Mouse (Mus musculus) retina, adult 2 months (tissue): Measurements from ENCODE around the gene Pex5.
"Not testable (repeated sequence)": the region's sequence is repeated elsewhere in the genome, so short reads cannot be mapped to it uniquely, and the experiment has no call there.

Experiments used
- DNase-seq: peaks from one replicate; pipeline ENCODE4 v3.0.0-alpha.2; 2012; ENCODE audit warnings: low read depth, low spot score

Gene Pex5

DNA sequence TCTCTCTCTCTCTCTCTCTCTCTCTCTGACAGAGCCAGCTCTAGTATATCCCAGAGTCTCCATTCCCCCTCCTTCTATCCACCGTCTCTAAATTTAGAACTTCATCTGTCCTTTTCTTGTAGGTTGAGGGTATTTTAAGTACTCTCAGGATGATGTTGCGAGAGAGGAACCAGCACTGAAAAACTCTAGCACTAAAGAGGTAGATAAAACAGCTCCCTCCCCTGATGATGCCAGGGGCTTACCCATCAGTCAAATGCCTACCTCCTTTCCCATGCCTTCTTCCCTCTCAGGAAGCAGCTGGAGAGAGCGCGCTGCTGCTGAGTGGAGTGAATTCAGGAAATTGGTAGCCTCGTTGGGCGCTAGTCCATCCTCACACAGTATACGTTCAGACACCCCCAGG lies 12.4 kb upstream of the Pex5 start:
- DNase-seq, result no peak

DNA sequence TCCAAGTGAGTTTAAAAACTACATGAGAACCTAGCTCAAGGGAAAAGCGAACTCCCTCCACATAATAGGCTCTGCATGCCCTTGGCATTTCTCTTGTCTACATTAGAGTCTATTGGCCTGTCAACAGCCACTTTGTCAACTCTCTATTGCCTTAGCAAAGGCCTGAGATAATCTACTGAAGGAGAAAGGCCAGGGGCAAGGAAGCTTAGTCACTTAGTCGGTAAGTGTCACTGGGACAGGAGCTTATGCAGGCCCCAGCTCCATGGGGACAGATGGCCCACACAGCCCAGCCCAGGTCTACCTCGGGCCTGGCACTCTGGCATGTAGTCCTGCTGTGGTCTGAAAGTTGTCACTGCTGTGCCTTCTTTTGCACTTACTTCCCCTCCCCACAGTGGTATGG lies 11.7 kb upstream of the Pex5 start:
- DNase-seq, result no peak

DNA sequence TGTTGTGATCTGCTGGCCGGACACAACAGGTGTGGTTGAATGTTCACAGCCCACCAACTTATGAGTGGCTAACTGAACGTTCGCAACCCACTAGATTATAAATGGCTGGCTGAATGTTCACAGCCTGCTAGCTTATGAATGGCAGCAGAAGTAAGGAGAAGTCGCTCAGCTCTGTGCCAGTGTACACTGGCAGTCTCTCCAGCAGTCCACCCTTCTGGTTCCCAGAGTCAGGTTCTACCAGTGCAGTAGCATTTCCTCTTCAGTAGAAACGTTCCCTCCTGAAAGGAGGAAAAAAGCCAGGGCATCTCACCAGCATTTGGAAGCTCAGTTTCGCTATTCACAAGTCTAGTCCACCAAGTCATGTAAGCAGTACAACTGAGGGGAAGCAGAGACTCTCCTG lies 10.7 kb upstream of the Pex5 start:
- DNase-seq, result no peak

DNA sequence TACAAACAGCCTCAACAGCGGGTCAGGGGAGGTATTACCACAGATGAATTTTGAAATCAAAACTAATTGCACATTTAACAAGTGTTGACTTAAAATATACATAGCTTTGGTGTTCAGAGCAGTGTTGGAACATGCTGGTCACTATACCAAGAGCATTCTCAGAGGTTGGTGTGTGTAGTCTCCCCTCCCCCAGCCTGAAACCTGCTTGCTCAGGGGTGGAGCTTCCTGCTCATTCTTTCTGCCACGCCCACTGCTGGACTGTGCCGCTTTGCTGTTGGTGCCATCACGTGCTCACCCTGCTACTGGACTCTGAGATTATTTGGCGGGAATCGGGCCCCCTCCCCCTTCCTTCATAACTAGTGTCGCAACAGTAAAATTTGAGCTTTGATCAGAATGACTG lies 10.2 kb upstream of the Pex5 start:
- DNase-seq, result not testable (repeated sequence)

GRCm38 (mm10) chr6:124424068-124424498 lies 9.2 kb upstream of the Pex5 start:
- DNase-seq, result no peak

GRCm38 (mm10) chr6:124418686-124419085 lies 3.8 kb upstream of the Pex5 start:
- DNase-seq, result no peak

DNA sequence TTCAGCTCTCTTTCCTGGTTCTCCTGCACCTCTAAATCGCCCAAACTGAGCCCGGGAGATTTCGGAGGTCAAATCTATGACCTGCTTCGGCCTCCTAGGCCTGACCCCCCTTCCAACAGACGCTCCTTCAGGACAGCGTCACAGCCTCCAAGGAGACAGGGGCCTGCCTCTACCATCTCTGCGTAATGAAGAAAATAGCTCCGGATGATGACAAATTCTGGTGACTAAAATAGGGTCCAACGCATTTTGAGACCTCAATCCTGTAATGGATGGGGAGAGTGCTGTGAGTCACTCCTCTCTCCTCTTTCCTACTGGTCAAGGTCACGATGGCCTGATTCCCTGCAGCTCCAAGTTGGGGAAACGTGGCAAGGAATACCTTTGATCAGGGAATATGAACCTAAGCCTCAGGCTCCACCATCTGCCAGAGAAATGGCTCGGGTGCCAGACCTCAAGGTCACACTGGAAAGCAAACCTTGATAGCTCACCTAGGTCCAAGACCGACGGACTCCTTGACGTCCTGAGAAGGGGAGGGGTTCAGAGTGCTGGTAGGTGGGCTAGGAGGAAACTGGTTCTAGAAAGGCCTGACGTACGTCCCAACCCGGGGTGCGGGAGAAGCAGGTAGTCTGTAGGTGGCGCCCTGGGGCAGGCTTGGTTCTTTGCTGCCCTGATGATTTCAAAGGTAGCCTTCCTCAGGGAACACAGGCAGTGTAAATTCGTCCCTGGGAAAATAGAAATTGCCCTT lies 651 bp upstream of the Pex5 start:
- DNase-seq, result peak; percentile 38

- DNase-seq, result no peak
Measured at GRCm38 (mm10) chr6:124414150-124414926, 529 bp downstream of the Pex5 start.

GRCm38 (mm10) chr6:124413770-124414149 lies 1.1 kb downstream of the Pex5 start:
- no peak for DNase-seq

DNA sequence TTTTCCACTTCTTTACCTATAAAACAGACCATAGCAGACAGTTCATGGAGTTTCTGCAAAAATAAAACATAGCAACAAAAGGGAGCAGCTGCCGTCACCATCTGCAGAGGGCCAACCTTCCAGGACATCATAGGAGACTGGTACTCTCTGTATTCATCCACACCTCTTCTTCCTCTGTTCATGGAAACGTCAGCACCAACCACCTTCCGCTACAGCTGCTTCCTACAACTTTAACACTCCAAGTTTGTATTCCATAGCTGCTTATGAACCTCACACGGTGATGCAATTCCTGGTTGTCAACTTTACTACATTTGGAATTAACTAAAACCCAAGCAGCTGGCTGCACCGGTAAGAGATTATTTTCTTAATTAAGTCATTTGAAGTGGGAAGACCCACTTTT lies 6.5 kb downstream of the Pex5 start:
- DNase-seq, result no peak

GRCm38 (mm10) chr6:124407180-124407579 lies 7.7 kb downstream of the Pex5 start:
- DNase-seq, result no peak

GRCm38 (mm10) chr6:124406326-124406725 lies 8.5 kb downstream of the Pex5 start:
- DNase-seq, result no peak

DNA sequence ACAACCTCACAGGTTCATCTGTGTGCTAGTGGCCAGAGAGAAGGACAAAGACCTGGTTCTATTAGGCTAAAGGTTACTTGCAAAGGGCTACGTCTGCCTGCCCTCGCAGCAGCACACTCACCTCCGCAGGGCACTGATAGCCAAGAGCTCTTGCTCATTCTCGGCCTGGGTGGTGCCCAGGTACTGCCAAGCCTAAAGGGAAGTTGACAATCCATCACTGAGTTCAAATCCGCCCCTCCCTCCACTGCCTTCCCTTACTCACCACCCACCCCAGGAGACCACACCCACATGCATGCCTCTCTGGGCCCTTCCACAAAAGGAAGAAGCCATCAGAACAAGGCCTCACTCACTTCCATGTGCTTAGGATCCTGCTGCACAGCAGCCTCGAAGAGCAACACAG lies 15.1 kb downstream of the Pex5 start:
- no peak for DNase-seq

DNA sequence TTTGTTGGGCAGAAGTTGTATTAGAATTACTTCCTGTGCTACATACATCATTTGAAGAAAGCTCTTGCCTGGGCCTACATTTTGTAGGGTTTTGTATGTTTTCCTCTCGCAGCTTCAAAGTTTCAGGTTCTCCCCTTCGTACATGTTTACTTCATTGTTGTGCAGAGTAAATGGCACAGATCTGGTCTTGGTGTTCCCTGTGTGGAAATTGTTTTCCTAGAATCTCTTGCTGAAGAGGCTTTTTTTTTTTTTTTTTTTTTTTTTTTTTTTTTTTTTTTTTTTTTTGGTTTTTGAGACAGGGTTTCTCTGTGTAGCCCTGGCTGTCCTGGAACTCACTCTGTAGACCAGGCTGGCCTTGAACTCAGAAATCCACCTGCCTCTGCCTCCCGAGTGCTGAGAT lies 19.9 kb downstream of the Pex5 start:
- DNase-seq, result not testable (repeated sequence)

DNA sequence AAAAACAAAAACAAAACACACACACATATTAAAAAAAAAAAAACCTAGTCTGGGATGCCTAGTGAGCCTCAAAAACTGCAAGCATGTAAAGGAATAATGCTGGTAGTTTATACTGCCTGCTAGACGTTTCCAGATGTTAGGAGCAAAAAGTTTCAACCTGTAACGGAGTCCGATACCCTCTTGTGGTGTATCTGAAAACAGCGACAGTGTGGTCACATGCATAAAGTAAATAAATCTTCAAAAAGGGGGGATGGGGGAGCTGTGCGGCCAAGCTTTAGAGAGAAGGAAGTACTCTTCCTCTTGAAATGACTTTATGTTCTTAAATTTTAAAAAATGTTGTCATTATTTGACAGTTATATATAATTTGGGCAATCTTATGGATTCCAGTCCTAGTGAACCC lies 34.7 kb downstream of the Pex5 start:
- no peak for DNase-seq

GRCm38 (mm10) chr6:124379331-124379730 lies 35.5 kb downstream of the Pex5 start:
- no peak for DNase-seq

GRCm38 (mm10) chr6:124377494-124378255 lies 37.2 kb downstream of the Pex5 start:
- DNase-seq, result no peak

DNA sequence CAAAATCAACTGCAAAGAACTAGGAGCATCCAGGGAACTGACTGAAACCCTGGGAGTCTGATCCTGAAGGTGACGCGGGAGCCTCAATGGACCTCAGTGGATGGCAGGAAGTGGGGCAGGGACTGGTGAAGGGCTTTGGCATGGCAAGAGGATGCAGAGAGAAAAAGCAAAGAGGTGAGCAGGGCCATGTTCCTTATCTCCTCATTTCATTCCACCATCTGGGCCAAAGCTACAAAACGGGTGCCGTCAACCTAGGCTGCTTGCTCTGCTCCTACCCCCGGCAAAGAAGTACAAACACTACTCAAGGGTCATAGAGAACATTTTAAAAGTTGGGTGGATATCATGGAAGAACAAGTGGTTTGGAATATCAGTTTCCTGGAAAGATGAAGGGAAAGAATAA lies 38.6 kb downstream of the Pex5 start:
- no peak for DNase-seq

DNA sequence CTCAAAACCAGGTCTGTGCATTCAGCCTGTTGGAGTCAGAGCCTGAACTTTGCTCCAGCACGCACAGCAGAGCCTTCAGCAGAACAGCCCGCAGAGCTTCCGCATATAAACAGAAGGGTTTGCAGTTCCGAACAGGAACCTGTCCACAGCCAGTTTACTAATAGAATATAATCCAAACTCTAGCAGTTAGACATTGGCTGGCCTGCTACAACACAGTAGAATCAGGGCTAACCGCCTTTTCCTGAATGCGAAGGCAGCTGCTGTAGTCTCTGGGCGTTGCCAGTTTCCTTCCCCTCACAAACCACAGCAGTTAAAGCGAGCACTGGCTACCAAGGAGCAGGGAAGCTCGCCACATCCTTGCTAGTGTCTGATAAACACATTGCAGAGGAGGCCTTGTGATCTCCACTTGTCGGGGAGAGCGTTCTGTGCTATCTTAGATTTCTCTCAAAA lies 39.4 kb downstream of the Pex5 start:
- DNase-seq, result no peak

- DNase-seq, result no peak
Measured at GRCm38 (mm10) chr6:124374683-124375082, 40.2 kb downstream of the Pex5 start.

DNA sequence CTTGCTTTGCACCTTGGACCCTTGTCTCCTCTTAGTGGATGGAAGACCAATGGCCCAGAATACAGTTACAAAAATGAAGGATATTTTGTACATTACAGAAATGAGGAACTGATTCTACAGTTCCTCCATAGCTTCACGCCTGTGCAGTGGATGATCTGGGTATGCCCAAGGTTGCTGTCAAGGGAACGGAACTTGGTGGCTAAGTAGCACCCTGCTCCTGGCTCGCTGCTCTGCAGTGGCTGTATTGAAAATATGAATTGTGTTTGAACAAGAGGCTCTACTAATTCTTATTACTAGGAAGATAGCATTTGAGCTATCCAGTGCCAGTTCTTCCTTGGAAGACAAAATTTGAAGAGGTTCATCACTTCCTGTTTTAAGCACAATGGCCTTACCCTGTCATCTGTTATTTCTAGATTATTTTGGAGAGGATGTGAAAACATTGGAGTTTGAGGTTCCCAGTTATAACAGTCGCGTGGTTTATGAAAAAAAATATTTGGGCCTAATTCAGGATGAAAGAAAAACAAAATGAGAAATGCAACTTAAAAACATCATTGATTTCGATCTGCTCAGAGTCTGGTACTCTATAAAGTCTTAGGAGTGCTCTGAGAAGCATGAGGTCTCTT lies 41.2 kb downstream of the Pex5 start:
- DNase-seq, result no peak

- DNase-seq, result no peak
Measured at GRCm38 (mm10) chr6:124364328-124364727, 50.5 kb downstream of the Pex5 start.
